Mouse (Mus musculus) kidney, adult 2 months (tissue): ENCODE measurements around the gene Npr1. TPM values are rescaled to one million over a fixed set of nuclear protein-coding genes. Genes with fewer than 3 reads are reported as not detected.

Experiments used
- DNase-seq: peaks from one replicate; pipeline ENCODE4 v3.0.0; 2021
- H3K27ac ChIP-seq: fragments of 200-500 bp; 2 replicates; pipeline ENCODE4 v1.5.1; 2012; ENCODE audit warnings: low read depth, low read length, control low read depth, inconsistent platforms; ENCODE audit not compliant: insufficient read depth
- H3K27me3 ChIP-seq: fragments of 200-500 bp; replicated peaks from 2 replicates; pipeline ENCODE4 v1.6.1; 2012; ENCODE audit warnings: mild to moderate bottlenecking, moderate library complexity, low read length, inconsistent platforms; ENCODE audit not compliant: control insufficient read depth, insufficient read depth
- H3K36me3 ChIP-seq: fragments of 200-500 bp; 2 replicates; pipeline ENCODE4 v1.6.1; 2012; ENCODE audit warnings: mild to moderate bottlenecking, moderate library complexity, low read length, inconsistent platforms; ENCODE audit not compliant: control insufficient read depth, insufficient read depth
- H3K4me1 ChIP-seq: fragments of 200-500 bp; 2 replicates; pipeline ENCODE4 v1.6.1; 2011; ENCODE audit warnings: low read length; ENCODE audit not compliant: control insufficient read depth, insufficient read depth
- H3K4me3 ChIP-seq: fragments of 200-500 bp; 2 replicates; pipeline ENCODE4 v1.5.1; 2011; ENCODE audit warnings: mild to moderate bottlenecking, low read depth, low read length, control low read depth; ENCODE audit not compliant: insufficient read depth
- CTCF ChIP-seq: fragments of 200-500 bp; conservative IDR thresholded peaks from 2 replicates; pipeline ENCODE4 v1.5.1; 2011; ENCODE audit warnings: low read depth, mild to moderate bottlenecking, control low read depth, low read length, moderate library complexity, mixed read lengths; ENCODE audit not compliant: insufficient read depth, insufficient read length
- POLR2A ChIP-seq: fragments of 200-500 bp; IDR thresholded peaks from one replicate; pipeline ENCODE4 v1.6.1; 2011; ENCODE audit warnings: low read depth, low read length, control low read depth
- WGBS: fragments of 180-500 bp; shearing (Covaris S2); methylation state at CpG from one replicate; pipeline ENCODE4 v1.1.7; 2018; 5-methylcytosine and 5-hydroxymethylcytosine counted together
- polyA plus RNA-seq: library from polyadenylated mRNA; depleted of rRNA; stranded (reverse); fragments of >200 nt; gene quantifications from 2 replicates; pipeline ENCODE4 v1.2.3, GENCODE M21; 2012

Npr1 gene
- polyA plus RNA-seq, 1 experiment: 55.4 TPM

- peak within 1 kb of the TSS; percentile 75 for H3K4me3 ChIP-seq
- TF ChIP-seq POLR2A (peak; percentile 46), CTCF (peak; percentile 45)
- H3K4me1 ChIP-seq: peaks cover 4% of the 10 kb centered on the region; the same call in 1 of the 2 replicates
- DNase-seq: peak; percentile 98
- 1% methylated on average over 45 of the region's 45 CpGs for WGBS
- peak within 1 kb of the TSS; percentile 76 for H3K27ac ChIP-seq
- H3K27me3 ChIP-seq: no peaks in the 10 kb centered on the region
- H3K36me3 ChIP-seq: peaks cover 2% of the 10 kb centered on the region; the same call in 1 of the 2 replicates
Observed at GRCm38 (mm10) chr3:90475831-90476611, 10.4 kb upstream of the Npr1 start, which contains the start of gene Ilf2. TSS of gene Ilf2 (plus strand) at chr3:90476126.

- H3K4me3 ChIP-seq: no peak overlapping the region
- no peaks in the 10 kb centered on the region for H3K36me3 ChIP-seq
- H3K4me1 ChIP-seq: peaks cover 4% of the 10 kb centered on the region; the same call in 1 of the 2 replicates
- no peak for TF ChIP-seq POLR2A
- WGBS: 38% methylated on average over 16 of the region's 16 CpGs
- no peak overlapping the region for H3K27ac ChIP-seq
- H3K27me3 ChIP-seq: no peaks in the 10 kb centered on the region
- DNase-seq: no peak
Observed at GRCm38 (mm10) chr3:90475151-90475830, 9.6 kb upstream of the Npr1 start.

- no peak for TF ChIP-seq POLR2A
- peak; percentile 44 for TF ChIP-seq CTCF
- DNase-seq: peak; percentile 72
- Histone ChIP-seq H3K27me3 (no peaks in the 10 kb centered on the region), H3K4me3 (no peak overlapping the region), H3K4me1 (peaks cover 4% of the 10 kb centered on the region; the same call in 1 of the 2 replicates), H3K36me3 (no peaks in the 10 kb centered on the region), H3K27ac (no peak overlapping the region)
- 12% methylated on average over 3 of the region's 3 CpGs for WGBS
Observed at GRCm38 (mm10) chr3:90472213-90472612, 6.5 kb upstream of the Npr1 start.

- WGBS: 96% methylated on average over 10 of the region's 10 CpGs
- TF ChIP-seq CTCF (no peak), POLR2A (no peak)
- Histone ChIP-seq H3K4me3 (no peak overlapping the region), H3K27me3 (no peaks in the 10 kb centered on the region), H3K4me1 (no peaks in the 10 kb centered on the region), H3K27ac (no peak overlapping the region), H3K36me3 (no peaks in the 10 kb centered on the region)
- no peak for DNase-seq
Observed at GRCm38 (mm10) chr3:90467618-90468300, 2.1 kb upstream of the Npr1 start.

- TF ChIP-seq POLR2A (no peak), CTCF (peak; percentile 94)
- WGBS: 0% methylated on average over 15 of the region's 15 CpGs
- no peak overlapping the region; the same call in 1 of the 2 replicates for H3K27ac ChIP-seq
- H3K4me3 ChIP-seq: peak overlapping the region; percentile 57
- no peaks in the 10 kb centered on the region for H3K27me3 ChIP-seq
- DNase-seq: peak; percentile 86
- no peaks in the 10 kb centered on the region for H3K36me3 ChIP-seq
- no peaks in the 10 kb centered on the region for H3K4me1 ChIP-seq
Observed at GRCm38 (mm10) chr3:90466311-90466766, 673 bp upstream of the Npr1 start.

- no peak for TF ChIP-seq POLR2A
- no peak for TF ChIP-seq CTCF
- 2% methylated on average over 75 of the region's 75 CpGs for WGBS
- Histone ChIP-seq H3K4me3 (peak overlapping the region; percentile 82), H3K27ac (peak overlapping the region; percentile 76), H3K27me3 (no peaks in the 10 kb centered on the region), H3K4me1 (no peaks in the 10 kb centered on the region), H3K36me3 (no peaks in the 10 kb centered on the region)
- DNase-seq: no peak
Observed at GRCm38 (mm10) chr3:90465081-90465685, 483 bp downstream of the Npr1 start.
